Mouse (Mus musculus) kidney, postnatal 25 days (tissue): ENCODE measurements around the gene Phgdh.
A peak's percentile ranks its signal among the peaks of the same experiment; 100 is the strongest.

ENCODE experiments used
- DNase-seq, 2 experiments: peaks; one replicate each; pipeline ENCODE4 v3.0.0; 2021; ENCODE audit warnings: mixed read lengths in 2 of 2

Gene Phgdh

GRCm38 (mm10) chr3:98283205-98283604, 56.6 kb downstream of the Phgdh start:
- DNase-seq: no peak

GRCm38 (mm10) chr3:98282422-98282821, 57.4 kb downstream of the Phgdh start:
- no peak for DNase-seq

GRCm38 (mm10) chr3:98280933-98281678, 58.7 kb downstream of the Phgdh start:
- DNase-seq: peak; percentile 65 to 71

GRCm38 (mm10) chr3:98280204-98280932, 59.4 kb downstream of the Phgdh start, which contains the start of gene Hmgcs2:
Gene Hmgcs2 (plus strand): TSS chr3:98280435.
- peak; percentile 69 to 84 for DNase-seq

DNA sequence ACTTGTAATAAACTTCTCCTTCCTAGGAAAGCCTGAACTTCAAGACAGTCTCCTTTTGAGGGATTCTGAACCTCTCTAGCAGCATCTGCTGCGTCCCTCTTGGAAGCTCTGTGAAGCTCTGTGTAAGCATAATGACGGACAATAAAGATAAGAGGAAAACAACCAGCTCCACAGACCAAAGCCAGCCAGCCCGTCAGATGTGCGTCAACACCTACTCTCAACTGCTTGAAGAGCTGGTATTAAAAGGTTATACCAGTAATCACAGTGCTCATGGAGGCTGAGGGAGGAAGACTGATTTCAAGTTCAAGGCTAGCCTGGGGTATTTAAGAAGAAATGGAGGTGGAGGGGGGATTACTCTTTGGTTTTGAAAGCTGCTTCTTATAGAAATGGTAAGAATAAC, 60.1 kb downstream of the Phgdh start:
- DNase-seq: no peak

DNA sequence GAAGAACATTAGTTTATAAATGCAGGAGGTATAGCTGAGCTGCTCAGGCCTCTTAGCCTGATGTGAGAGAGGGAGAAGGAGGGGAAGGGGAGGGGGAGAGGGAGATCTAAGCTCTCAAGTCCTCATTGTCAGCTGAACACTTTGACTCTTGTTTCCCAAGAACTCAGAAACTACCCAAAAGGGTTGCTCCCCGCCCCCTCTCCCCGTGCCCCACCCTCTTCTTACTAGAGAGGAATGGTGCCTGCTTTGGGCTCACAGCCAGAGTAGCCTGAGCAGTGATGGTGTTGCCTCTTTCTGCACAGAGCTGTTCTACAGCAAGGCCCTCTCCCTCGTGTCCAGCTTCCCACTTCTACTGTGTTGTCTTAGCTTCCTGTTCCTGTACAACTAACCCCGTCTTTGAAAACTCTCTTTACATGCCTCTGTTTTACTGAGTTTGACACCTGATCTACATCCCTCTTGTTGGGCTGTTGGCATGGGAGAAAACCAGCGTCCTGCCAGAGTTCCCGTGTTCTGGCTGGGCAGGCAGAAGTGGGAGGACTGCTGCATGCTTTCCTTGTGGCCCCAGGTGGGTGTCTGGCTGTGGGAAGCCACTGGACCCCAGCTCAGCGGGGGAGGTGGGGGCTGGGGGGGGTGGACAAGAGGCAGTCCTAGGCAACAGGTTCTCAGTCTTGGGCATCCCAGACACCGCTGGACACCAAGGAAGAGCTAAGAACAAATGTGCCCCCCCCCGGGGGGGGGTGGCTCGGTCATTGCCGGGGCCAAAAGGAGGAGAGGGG, 66.0 kb downstream of the Phgdh start:
- no peak for DNase-seq

GRCm38 (mm10) chr3:98267249-98267651, 72.5 kb downstream of the Phgdh start:
- DNase-seq: peak; percentile 49 to 75
